Mouse (Mus musculus): ENCODE measurements around the gene Gtf2ird2. TPM values are rescaled to one million over a fixed set of nuclear protein-coding genes. Genes with fewer than 3 reads are reported as not detected.

Gtf2ird2 gene
- 6.1 and 6.9 TPM in 2 replicates for polyA plus RNA-seq (2015; fragmentation: Nextera tagmentation; extraction: Ambion mirVana)

DNA sequence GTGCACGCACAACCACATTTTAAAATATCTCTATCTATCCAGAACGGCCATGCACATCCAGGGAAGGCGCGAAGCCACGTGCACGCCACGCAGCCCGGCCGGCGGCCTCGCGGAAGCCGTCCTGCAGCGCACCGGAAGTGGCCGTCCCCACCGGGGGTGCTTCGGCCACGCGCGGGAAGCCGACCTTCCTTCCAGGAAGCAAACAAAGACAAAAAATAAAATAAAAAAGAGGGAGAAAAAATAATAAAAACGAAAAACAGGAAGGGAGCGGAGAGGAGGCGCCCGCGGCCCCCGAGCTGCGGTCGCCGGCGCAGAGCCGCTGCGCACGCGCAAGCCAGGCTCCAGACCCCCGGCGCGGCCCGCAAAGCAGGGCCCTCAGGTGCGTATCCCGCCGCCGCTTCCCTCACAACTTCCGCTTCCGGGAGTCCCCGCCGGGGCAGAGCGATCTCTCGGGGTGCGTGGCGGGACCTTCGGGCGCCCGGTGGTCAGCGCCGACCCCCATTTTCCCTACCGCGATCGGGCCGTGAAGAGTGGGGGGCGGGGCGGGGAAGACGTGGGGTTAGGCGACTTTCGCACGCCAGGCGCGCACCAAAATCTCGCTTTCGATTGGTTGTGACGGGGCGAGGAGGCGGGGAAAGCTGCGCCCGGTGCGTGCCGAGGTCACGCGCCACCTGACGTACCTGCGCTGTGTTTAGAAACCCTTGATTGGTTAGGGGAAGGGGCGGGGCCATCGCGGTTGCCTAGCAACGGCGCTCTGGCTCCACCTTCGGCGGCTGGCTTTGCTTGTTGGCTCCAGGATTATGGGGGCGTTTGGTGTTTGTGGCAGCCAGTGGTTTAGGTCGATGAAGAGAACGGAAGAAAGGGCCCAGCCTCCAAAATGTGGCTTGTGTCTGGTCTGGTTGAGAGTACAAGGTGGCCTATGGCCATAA is at the start of gene Gtf2ird2:
Gene Gtf2ird2, plus strand, starts transcription at position 140 of the 929 bp plus-strand sequence.
- H3K27ac ChIP-seq: peak within 1 kb of the TSS; percentile 96
- peaks cover 18% of the 10 kb centered on the region for H3K4me1 ChIP-seq (replicated peaks; ENCODE audit: insufficient read depth, low read length)
- WGBS: under 1% methylated on average over 92 of the region's 92 CpGs
- H3K9ac ChIP-seq (ENCODE audit: low read depth, low read length): peak within 1 kb of the TSS; percentile 92
- DNase-seq (ENCODE audit: low spot score) (peak; percentile 98), ATAC-seq (replicated peaks; ENCODE audit: low FRiP score, low read depth) (peak; percentile 93)
- no peaks in the 10 kb centered on the region for H3K27me3 ChIP-seq (ENCODE audit: insufficient read depth, low read length)
- H3K4me2 ChIP-seq (ENCODE audit: low read length): peak within 1 kb of the TSS; percentile 71
- no peaks in the 10 kb centered on the region for H3K36me3 ChIP-seq (ENCODE audit: insufficient read depth, low read length)
- no peaks in the 10 kb centered on the region for H3K9me3 ChIP-seq (replicated peaks; ENCODE audit: low read length)
- peak within 1 kb of the TSS; percentile 74 for H3K4me3 ChIP-seq (replicated peaks; ENCODE audit: low read depth, low read length)
- no peak; the same call in 1 of the 2 replicates for TF ChIP-seq CTCF (IDR thresholded peaks at IDR 0.05; ENCODE audit: low read depth)

- 89% methylated on average over 12 of the region's 12 CpGs for WGBS
- no peak overlapping the region for H3K9ac ChIP-seq (ENCODE audit: low read depth, low read length)
- no peaks in the 10 kb centered on the region for H3K9me3 ChIP-seq (replicated peaks; ENCODE audit: low read length)
- H3K4me2 ChIP-seq (ENCODE audit: low read length): no peak overlapping the region
- peaks cover 19% of the 10 kb centered on the region; the same call in 1 of the 2 replicates for H3K36me3 ChIP-seq (ENCODE audit: insufficient read depth, low read length)
- H3K4me1 ChIP-seq (replicated peaks; ENCODE audit: insufficient read depth, low read length): no peaks in the 10 kb centered on the region
- H3K27me3 ChIP-seq (ENCODE audit: insufficient read depth, low read length): no peaks in the 10 kb centered on the region
- DNase-seq (ENCODE audit: low spot score): no peak
- TF ChIP-seq CTCF (IDR thresholded peaks at IDR 0.05; ENCODE audit: low read depth): no peak
- no peak overlapping the region for H3K4me3 ChIP-seq (replicated peaks; ENCODE audit: low read depth, low read length)
- ATAC-seq (replicated peaks; ENCODE audit: low FRiP score, low read depth): no peak; the same call in 1 of the 2 replicates
- H3K27ac ChIP-seq: no peak overlapping the region
Measured at GRCm38 (mm10) chr5:134136022-134136421, 47.8 kb upstream of the Gtf2ird2 start.

GRCm38 (mm10) chr5:134137933-134138332 is 45.9 kb upstream of the Gtf2ird2 start:
- H3K36me3 ChIP-seq (ENCODE audit: insufficient read depth, low read length): peaks cover 19% of the 10 kb centered on the region; the same call in 1 of the 2 replicates
- DNase-seq (ENCODE audit: low spot score) (no peak), ATAC-seq (replicated peaks; ENCODE audit: low FRiP score, low read depth) (no peak)
- H3K27me3 ChIP-seq (ENCODE audit: insufficient read depth, low read length): no peaks in the 10 kb centered on the region
- no peak overlapping the region for H3K4me2 ChIP-seq (ENCODE audit: low read length)
- H3K9me3 ChIP-seq (replicated peaks; ENCODE audit: low read length): no peaks in the 10 kb centered on the region
- 72% methylated on average over 5 of the region's 5 CpGs for WGBS
- no peak overlapping the region for H3K4me3 ChIP-seq (replicated peaks; ENCODE audit: low read depth, low read length)
- no peak overlapping the region for H3K27ac ChIP-seq
- H3K4me1 ChIP-seq (replicated peaks; ENCODE audit: insufficient read depth, low read length): no peaks in the 10 kb centered on the region
- H3K9ac ChIP-seq (ENCODE audit: low read depth, low read length): no peak overlapping the region
- no peak for TF ChIP-seq CTCF (IDR thresholded peaks at IDR 0.05; ENCODE audit: low read depth)

DNA sequence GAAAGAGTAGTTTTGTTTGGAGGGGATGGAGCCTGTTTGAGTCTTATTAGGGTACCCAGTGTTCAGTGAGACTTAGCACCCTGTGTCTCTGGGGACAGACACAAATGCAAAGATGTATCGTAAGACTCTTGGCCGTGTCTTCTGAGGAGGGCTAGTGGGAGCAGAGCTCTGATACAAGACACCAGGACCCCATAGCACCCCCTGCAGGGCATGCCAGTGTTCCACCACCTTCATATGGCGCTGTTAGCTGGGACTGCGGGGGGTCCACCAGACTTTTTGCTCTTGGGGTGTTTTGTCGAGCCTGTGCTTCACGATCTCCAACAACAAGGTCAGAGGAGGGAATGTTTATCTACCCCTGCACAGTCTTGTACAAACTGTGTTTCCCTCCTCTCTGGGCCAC is 44.4 kb upstream of the Gtf2ird2 start:
- ATAC-seq (replicated peaks; ENCODE audit: low FRiP score, low read depth) (no peak), DNase-seq (ENCODE audit: low spot score) (no peak)
- TF ChIP-seq CTCF (IDR thresholded peaks at IDR 0.05; ENCODE audit: low read depth): peak; percentile 12; the same call in 1 of the 2 replicates
- Histone ChIP-seq H3K4me1 (replicated peaks; ENCODE audit: insufficient read depth, low read length) (no peaks in the 10 kb centered on the region), H3K27me3 (ENCODE audit: insufficient read depth, low read length) (no peaks in the 10 kb centered on the region), H3K4me2 (ENCODE audit: low read length) (no peak overlapping the region), H3K27ac (no peak overlapping the region), H3K4me3 (replicated peaks; ENCODE audit: low read depth, low read length) (no peak overlapping the region), H3K36me3 (ENCODE audit: insufficient read depth, low read length) (peaks cover 15% of the 10 kb centered on the region; the same call in 1 of the 2 replicates), H3K9me3 (replicated peaks; ENCODE audit: low read length) (no peaks in the 10 kb centered on the region), H3K9ac (ENCODE audit: low read depth, low read length) (no peak overlapping the region)
- WGBS: 72% methylated on average over 6 of the region's 6 CpGs

DNA sequence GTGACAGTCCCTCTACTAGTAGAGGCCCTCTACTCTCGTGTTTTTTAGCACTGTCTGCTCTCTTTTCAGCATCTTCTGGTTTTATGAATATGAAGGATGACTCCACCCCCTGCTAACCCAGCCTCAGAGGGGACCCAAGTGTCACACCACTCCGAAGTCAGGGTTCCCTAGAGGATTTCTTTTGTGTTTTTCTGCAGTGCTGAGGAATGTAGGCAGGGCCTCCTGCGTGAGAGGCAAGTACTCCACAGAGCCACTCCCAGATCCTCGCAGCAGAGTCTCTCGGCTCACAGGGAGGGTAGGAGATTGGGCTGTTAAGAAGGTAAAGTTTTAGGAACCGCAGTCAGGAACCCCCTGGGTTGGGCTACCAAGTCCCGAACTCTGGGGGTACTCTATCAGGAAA is 42.6 kb upstream of the Gtf2ird2 start:
- ATAC-seq (replicated peaks; ENCODE audit: low FRiP score, low read depth) (no peak), DNase-seq (ENCODE audit: low spot score) (peak; percentile 57)
- Histone ChIP-seq H3K36me3 (ENCODE audit: insufficient read depth, low read length) (0 out of 2 replicates have a peak, but pooled peaks cover 12% of the 10 kb centered on the region), H3K9ac (ENCODE audit: low read depth, low read length) (no peak overlapping the region; the same call in 1 of the 2 replicates), H3K4me2 (ENCODE audit: low read length) (no peak overlapping the region), H3K4me1 (replicated peaks; ENCODE audit: insufficient read depth, low read length) (no peaks in the 10 kb centered on the region), H3K27ac (no peak overlapping the region), H3K4me3 (replicated peaks; ENCODE audit: low read depth, low read length) (no peak overlapping the region), H3K27me3 (ENCODE audit: insufficient read depth, low read length) (no peaks in the 10 kb centered on the region), H3K9me3 (replicated peaks; ENCODE audit: low read length) (no peaks in the 10 kb centered on the region)
- no peak for TF ChIP-seq CTCF (IDR thresholded peaks at IDR 0.05; ENCODE audit: low read depth)
- WGBS: 66% methylated on average over 7 of the region's 7 CpGs

DNA sequence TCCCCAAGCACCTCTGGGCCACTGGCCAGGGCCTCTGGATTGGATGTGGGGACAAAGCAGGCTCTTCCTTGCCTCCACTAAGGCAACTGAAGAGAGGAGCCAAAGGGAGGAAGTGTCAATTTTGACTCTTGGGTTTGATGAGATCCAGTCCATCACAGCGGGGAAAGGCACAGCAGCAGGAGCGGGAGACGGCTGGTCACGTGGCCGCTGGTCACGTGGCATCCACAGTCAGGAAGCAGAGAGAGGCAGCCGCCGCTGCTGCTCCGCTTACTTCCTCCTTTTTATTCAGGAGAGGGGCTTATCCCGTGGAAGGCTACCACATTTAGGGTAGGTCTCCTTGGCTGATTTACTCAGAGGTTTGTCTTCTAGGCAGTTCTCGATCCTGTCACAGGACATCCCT is 41.4 kb upstream of the Gtf2ird2 start:
- ATAC-seq (replicated peaks; ENCODE audit: low FRiP score, low read depth): no peak
- WGBS: 91% methylated on average over 11 of the region's 11 CpGs
- Histone ChIP-seq H3K9me3 (replicated peaks; ENCODE audit: low read length) (no peaks in the 10 kb centered on the region), H3K4me1 (replicated peaks; ENCODE audit: insufficient read depth, low read length) (no peaks in the 10 kb centered on the region), H3K9ac (ENCODE audit: low read depth, low read length) (no peak overlapping the region), H3K27ac (no peak overlapping the region), H3K27me3 (ENCODE audit: insufficient read depth, low read length) (no peaks in the 10 kb centered on the region), H3K4me2 (ENCODE audit: low read length) (no peak overlapping the region), H3K4me3 (replicated peaks; ENCODE audit: low read depth, low read length) (no peak overlapping the region), H3K36me3 (ENCODE audit: insufficient read depth, low read length) (0 out of 2 replicates have a peak, but pooled peaks cover 6% of the 10 kb centered on the region)
- no peak for DNase-seq (ENCODE audit: low spot score)
- no peak for TF ChIP-seq CTCF (IDR thresholded peaks at IDR 0.05; ENCODE audit: low read depth)
